Mouse (Mus musculus) ES-Bruce4 (cell line): Measurements from ENCODE around the gene Srarp.

Experiments
- CTCF ChIP-seq: IDR thresholded peaks from one replicate; pipeline ENCODE4 v1.8.1; 2011; ENCODE audit warnings: low read depth, low read length
- EP300 ChIP-seq: IDR thresholded peaks from 2 replicates; pipeline ENCODE4 v1.6.1; 2011; ENCODE audit warnings: low read depth, low read length; ENCODE audit not compliant: insufficient read depth
- POLR2A ChIP-seq: IDR thresholded peaks from one replicate; pipeline ENCODE4 v1.8.1; 2011; ENCODE audit warnings: low read length; ENCODE audit not compliant: insufficient read depth

- TF ChIP-seq CTCF (no peak), POLR2A (no peak), EP300 (no peak)
Observed at GRCm38 (mm10) chr4:141433191-141433590, 2.7 kb downstream of the Srarp start.
